Mouse (Mus musculus) kidney, embryonic 15.5 days (tissue): ENCODE results near the gene Cdk15. TPM values are rescaled to one million over a fixed set of nuclear protein-coding genes. Genes with fewer than 3 reads are reported as not detected.

ENCODE experiments used
- ATAC-seq: fragments of 200-750 bp; cut with Nextera tagmentation; replicated peaks from 2 replicates; pipeline ENCODE4 v1.8.0; 2017; ENCODE audit warnings: moderate TSS enrichment; ENCODE audit not compliant: low FRiP score
- H3K27ac ChIP-seq: fragments of 300-500 bp; sonication (generic); 2 replicates; pipeline ENCODE4 v1.5.1; 2015; ENCODE audit warnings: mild to moderate bottlenecking, inconsistent platforms
- H3K27me3 ChIP-seq: fragments of 300-500 bp; sonication (generic); 2 replicates; pipeline ENCODE4 v1.6.1; 2015; ENCODE audit warnings: inconsistent platforms
- H3K36me3 ChIP-seq: fragments of 300-500 bp; sonication (generic); 2 replicates; pipeline ENCODE4 v1.6.1; 2015; ENCODE audit warnings: inconsistent platforms
- H3K4me1 ChIP-seq: fragments of 300-500 bp; sonication (generic); 2 replicates; pipeline ENCODE4 v1.6.1; 2015; ENCODE audit warnings: inconsistent platforms
- H3K4me2 ChIP-seq: fragments of 300-500 bp; sonication (generic); 2 replicates; pipeline ENCODE4 v1.6.1; 2015; ENCODE audit warnings: moderate library complexity, mild to moderate bottlenecking, inconsistent platforms
- H3K4me3 ChIP-seq: fragments of 300-500 bp; sonication (generic); replicated peaks from 2 replicates; pipeline ENCODE4 v1.5.1; 2015; ENCODE audit warnings: mild to moderate bottlenecking, inconsistent platforms
- H3K9ac ChIP-seq: fragments of 300-500 bp; sonication (generic); 2 replicates; pipeline ENCODE4 v1.6.1; 2015; ENCODE audit warnings: mild to moderate bottlenecking, inconsistent platforms
- H3K9me3 ChIP-seq: fragments of 300-500 bp; sonication (generic); replicated peaks from 2 replicates; pipeline ENCODE4 v1.6.1; 2016; ENCODE audit warnings: inconsistent platforms
- WGBS: fragments of 180-500 bp; shearing (Covaris S2); methylation state at CpG from one replicate; pipeline ENCODE4 v1.1.7; 2015; ENCODE audit warnings: mixed read lengths; 5-methylcytosine and 5-hydroxymethylcytosine counted together
- polyA plus RNA-seq: library from polyadenylated mRNA; unstranded; fragments of >200 nt; fragmentation: Nextera tagmentation; extraction: Ambion mirVana; gene quantifications from 2 replicates; pipeline ENCODE4 v1.2.1, GENCODE M21; 2015

The Cdk15 gene
- polyA plus RNA-seq, 1 experiment from 2014 or later: 0.74 TPM

GRCm38 (mm10) chr1:59369320-59369685, 112.6 kb downstream of the Cdk15 start:
- H3K27ac ChIP-seq: peak overlapping the region; percentile 70
- H3K4me2 ChIP-seq: 0 out of 2 replicates have a peak overlapping the region, but pooled peaks have one; percentile 2
- no peak overlapping the region for H3K9ac ChIP-seq
- H3K4me3 ChIP-seq: no peak overlapping the region
- 62% methylated on average over 7 of the region's 7 CpGs for WGBS
- H3K36me3 ChIP-seq: no peaks in the 10 kb centered on the region
- ATAC-seq: no peak
- peaks cover 23% of the 10 kb centered on the region for H3K4me1 ChIP-seq
- H3K27me3 ChIP-seq: 0 out of 2 replicates have a peak, but pooled peaks cover 8% of the 10 kb centered on the region
- H3K9me3 ChIP-seq: no peaks in the 10 kb centered on the region

DNA sequence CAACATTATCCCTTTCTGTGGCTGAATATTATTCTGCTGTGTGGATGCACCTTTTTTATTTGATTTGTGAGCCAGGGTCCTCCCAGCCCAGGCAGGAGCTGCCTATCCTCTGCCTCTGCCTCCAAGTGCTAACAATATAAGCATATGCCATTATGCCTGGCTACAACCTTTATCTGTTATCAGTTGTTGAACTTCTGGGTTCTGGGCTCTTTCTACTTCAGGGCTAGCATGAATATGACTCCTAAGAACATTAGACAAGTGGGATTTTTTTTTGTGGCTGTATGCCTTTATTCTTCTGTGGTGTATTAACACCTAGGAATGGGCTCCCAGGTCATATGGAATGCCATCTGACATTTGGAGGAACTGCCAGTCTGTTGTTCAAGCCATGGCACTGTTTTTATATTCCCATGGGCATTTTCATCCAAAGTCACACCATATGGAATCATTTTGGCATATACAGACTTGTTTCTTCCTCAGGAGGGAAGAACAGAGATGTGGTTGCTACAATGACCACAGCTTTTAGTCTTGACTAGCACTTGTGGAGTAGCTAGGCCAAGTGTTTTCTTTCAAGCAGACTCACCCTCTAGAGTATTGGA, 113.7 kb downstream of the Cdk15 start:
- no peaks in the 10 kb centered on the region for H3K36me3 ChIP-seq
- H3K4me1 ChIP-seq: peaks cover 23% of the 10 kb centered on the region
- no peak overlapping the region for H3K27ac ChIP-seq
- no peak overlapping the region for H3K4me3 ChIP-seq
- H3K9me3 ChIP-seq: no peaks in the 10 kb centered on the region
- H3K4me2 ChIP-seq: no peak overlapping the region
- H3K9ac ChIP-seq: no peak overlapping the region
- 0 out of 2 replicates have a peak, but pooled peaks cover 8% of the 10 kb centered on the region for H3K27me3 ChIP-seq
- no peak for ATAC-seq

DNA sequence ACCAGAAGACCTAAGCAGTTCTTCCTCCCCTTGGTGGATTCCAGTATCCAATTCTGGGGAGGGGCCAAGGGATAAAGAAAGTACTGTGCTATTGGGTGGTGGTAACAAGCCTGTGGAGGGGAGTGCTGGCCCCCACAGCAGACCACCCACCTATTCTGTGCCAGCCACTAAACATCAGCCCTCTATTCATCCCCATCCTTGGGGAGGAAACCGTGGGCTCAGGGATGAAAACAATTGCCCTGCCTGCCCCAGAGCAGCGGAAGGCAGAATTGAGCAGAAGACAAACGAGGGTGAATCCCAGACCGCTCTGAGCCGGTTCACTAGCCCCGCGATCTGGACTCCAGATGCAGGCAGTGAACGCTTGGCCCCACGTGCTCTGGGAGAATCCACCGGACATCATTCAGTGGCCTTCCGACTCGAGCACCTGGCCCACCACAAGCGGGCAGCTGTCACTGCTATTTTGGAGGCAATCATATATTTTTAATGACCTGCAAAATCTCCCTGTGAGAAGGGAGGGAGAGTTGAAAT, 119.4 kb downstream of the Cdk15 start:
- peak overlapping the region; percentile 56 for H3K27ac ChIP-seq
- H3K27me3 ChIP-seq: peaks cover 5% of the 10 kb centered on the region; the same call in 1 of the 2 replicates
- no peaks in the 10 kb centered on the region for H3K36me3 ChIP-seq
- WGBS: 8% methylated on average over 13 of the region's 13 CpGs
- H3K4me3 ChIP-seq: no peak overlapping the region
- H3K9ac ChIP-seq: no peak overlapping the region
- H3K4me2 ChIP-seq: peak overlapping the region; percentile 28; the same call in 1 of the 2 replicates
- H3K9me3 ChIP-seq: no peaks in the 10 kb centered on the region
- peak; percentile 60 for ATAC-seq
- peaks cover 12% of the 10 kb centered on the region for H3K4me1 ChIP-seq

DNA sequence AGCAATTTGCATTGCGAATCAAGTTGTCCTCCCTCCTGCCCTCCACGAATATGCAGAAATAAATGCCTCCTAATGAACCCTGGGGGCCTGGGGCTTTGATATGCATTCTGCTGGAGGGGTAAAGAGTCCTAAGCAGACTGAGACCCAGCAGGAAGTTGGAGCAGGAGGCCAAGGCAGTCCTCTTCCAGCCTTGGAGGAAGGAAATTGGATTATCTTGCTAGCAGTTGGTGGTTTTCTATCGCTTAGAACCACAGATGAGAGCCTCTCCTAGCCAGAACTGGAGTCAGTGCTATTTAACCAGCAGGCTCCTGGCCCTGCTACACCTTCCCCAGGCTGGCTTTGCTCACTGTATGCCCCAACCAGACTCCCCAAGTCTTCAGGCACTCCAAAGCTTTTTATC, 119.9 kb downstream of the Cdk15 start:
- Histone ChIP-seq H3K36me3 (no peaks in the 10 kb centered on the region), H3K4me2 (0 out of 2 replicates have a peak overlapping the region, but pooled peaks have one; percentile 28), H3K4me3 (no peak overlapping the region), H3K4me1 (peaks cover 15% of the 10 kb centered on the region), H3K27ac (peak overlapping the region; percentile 56), H3K27me3 (peaks cover 5% of the 10 kb centered on the region; the same call in 1 of the 2 replicates), H3K9ac (no peak overlapping the region), H3K9me3 (no peaks in the 10 kb centered on the region)
- WGBS: 19% methylated on average over 3 of the region's 3 CpGs
- ATAC-seq: 0 out of 2 replicates have a peak, but pooled peaks have one; percentile 20

GRCm38 (mm10) chr1:59377312-59377711, 120.6 kb downstream of the Cdk15 start:
- Histone ChIP-seq H3K27me3 (peaks cover 5% of the 10 kb centered on the region; the same call in 1 of the 2 replicates), H3K4me3 (no peak overlapping the region), H3K27ac (no peak overlapping the region), H3K9ac (no peak overlapping the region), H3K36me3 (no peaks in the 10 kb centered on the region), H3K4me1 (peaks cover 15% of the 10 kb centered on the region), H3K9me3 (no peaks in the 10 kb centered on the region), H3K4me2 (no peak overlapping the region)
- WGBS: 81% methylated on average over 9 of the region's 9 CpGs
- no peak for ATAC-seq

GRCm38 (mm10) chr1:59380926-59381325, 124.2 kb downstream of the Cdk15 start:
- Histone ChIP-seq H3K36me3 (no peaks in the 10 kb centered on the region), H3K9ac (no peak overlapping the region), H3K27me3 (peaks cover 8% of the 10 kb centered on the region; the same call in 1 of the 2 replicates), H3K4me3 (no peak overlapping the region), H3K9me3 (no peaks in the 10 kb centered on the region), H3K4me1 (peaks cover 14% of the 10 kb centered on the region), H3K4me2 (no peak overlapping the region), H3K27ac (no peak overlapping the region)
- no peak for ATAC-seq
- 29% methylated on average over 10 of the region's 10 CpGs for WGBS

GRCm38 (mm10) chr1:59381483-59381882, 124.8 kb downstream of the Cdk15 start:
- no peak overlapping the region for H3K4me2 ChIP-seq
- H3K4me1 ChIP-seq: peaks cover 8% of the 10 kb centered on the region
- no peak overlapping the region for H3K27ac ChIP-seq
- no peaks in the 10 kb centered on the region for H3K36me3 ChIP-seq
- 85% methylated on average over 7 of the region's 7 CpGs for WGBS
- H3K9ac ChIP-seq: no peak overlapping the region
- H3K4me3 ChIP-seq: no peak overlapping the region
- no peaks in the 10 kb centered on the region for H3K9me3 ChIP-seq
- ATAC-seq: no peak
- peaks cover 10% of the 10 kb centered on the region; the same call in 1 of the 2 replicates for H3K27me3 ChIP-seq

DNA sequence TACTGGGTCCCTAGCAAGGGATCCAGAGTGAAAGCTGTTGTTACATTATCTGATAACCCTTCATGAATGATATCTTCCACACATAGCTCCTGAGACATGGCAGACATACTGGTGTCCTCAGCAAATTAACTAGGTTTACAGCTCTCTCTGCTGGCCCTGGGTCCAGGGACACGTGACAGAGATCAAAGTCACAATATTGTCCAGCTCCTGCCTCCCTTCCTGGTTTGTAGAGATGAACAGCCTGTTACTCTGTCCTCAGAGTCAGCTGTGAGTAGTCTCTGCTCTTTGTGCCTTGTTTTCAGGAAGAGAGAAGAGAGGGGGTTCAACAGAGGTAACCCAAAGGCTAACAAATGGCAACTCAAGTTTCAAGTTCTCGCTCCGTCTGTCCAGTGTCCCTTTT, 125.8 kb downstream of the Cdk15 start:
- no peaks in the 10 kb centered on the region for H3K9me3 ChIP-seq
- no peak for ATAC-seq
- no peak overlapping the region for H3K4me3 ChIP-seq
- H3K27ac ChIP-seq: no peak overlapping the region
- H3K4me2 ChIP-seq: no peak overlapping the region
- no peak overlapping the region for H3K9ac ChIP-seq
- H3K4me1 ChIP-seq: 0 out of 2 replicates have a peak, but pooled peaks cover 8% of the 10 kb centered on the region
- no peaks in the 10 kb centered on the region for H3K36me3 ChIP-seq
- 76% methylated on average over 3 of the region's 3 CpGs for WGBS
- 0 out of 2 replicates have a peak, but pooled peaks cover 7% of the 10 kb centered on the region for H3K27me3 ChIP-seq

DNA sequence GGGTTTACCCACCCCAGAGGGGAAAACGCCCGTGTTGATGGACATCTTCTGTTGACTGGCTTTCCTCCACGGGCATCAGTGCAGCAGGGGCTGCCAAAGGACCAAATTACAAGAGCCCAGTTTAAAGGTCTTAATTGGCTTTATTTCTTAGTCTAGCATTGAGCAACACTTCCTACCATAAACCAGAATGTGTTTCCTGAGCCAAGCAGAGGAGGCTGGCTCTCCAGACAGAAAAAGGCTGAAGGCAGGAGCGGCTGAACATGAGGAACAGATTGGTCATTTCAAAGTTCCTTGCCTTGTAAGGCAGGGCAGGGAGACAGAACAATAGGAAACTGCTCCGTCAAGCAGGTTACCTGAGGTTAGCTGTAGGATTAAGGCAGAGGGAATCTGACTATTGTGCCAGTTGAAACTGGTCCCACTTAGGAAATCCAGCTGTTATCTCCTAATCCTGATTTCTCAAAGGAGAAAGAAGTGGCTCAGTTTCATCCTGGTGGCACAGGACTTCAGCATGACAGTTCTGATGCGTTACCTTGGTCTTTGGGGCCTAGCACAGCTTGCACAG, 126.4 kb downstream of the Cdk15 start:
- H3K9me3 ChIP-seq: no peaks in the 10 kb centered on the region
- H3K36me3 ChIP-seq: no peaks in the 10 kb centered on the region
- no peak overlapping the region for H3K4me2 ChIP-seq
- H3K27ac ChIP-seq: no peak overlapping the region
- peaks cover 13% of the 10 kb centered on the region for H3K4me1 ChIP-seq
- no peak overlapping the region for H3K9ac ChIP-seq
- no peak overlapping the region for H3K4me3 ChIP-seq
- H3K27me3 ChIP-seq: 0 out of 2 replicates have a peak, but pooled peaks cover 7% of the 10 kb centered on the region
- 69% methylated on average over 6 of the region's 6 CpGs for WGBS
- no peak for ATAC-seq

GRCm38 (mm10) chr1:59384400-59384799, 127.7 kb downstream of the Cdk15 start:
- 92% methylated on average over 3 of the region's 3 CpGs for WGBS
- H3K4me2 ChIP-seq: no peak overlapping the region

DNA sequence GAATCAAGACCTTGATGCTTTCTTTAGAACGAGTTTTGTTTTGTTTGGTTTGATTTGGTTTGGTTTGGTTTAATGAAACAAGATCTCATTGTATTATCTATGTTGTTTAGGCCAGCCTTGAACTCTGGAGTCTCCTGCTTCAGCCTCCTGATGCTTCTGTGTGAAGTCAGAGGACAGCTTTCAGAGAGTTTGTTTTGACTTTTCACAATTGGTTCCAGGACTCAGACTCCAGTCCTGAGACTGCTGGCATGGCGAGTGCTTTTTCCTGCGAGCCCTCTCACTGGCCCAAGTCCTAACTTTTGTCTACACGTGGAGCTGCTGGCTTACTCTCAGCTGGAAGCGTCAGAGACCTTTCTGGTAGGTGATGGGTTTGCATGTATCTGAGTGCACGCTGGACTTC, 128.9 kb downstream of the Cdk15 start:
- peaks cover 14% of the 10 kb centered on the region; the same call in 1 of the 2 replicates for H3K27me3 ChIP-seq
- no peaks in the 10 kb centered on the region for H3K36me3 ChIP-seq
- no peak overlapping the region for H3K4me3 ChIP-seq
- no peak overlapping the region for H3K9ac ChIP-seq
- no peak overlapping the region for H3K4me2 ChIP-seq
- peaks cover 20% of the 10 kb centered on the region for H3K4me1 ChIP-seq
- ATAC-seq: no peak
- no peak overlapping the region for H3K27ac ChIP-seq
- WGBS: 87% methylated on average over 6 of the region's 6 CpGs
- H3K9me3 ChIP-seq: no peaks in the 10 kb centered on the region

More at GRCm38 (mm10) chr1:59384400-59384799, 127.7 kb downstream of the Cdk15 start:
- Histone ChIP-seq H3K36me3 (no peaks in the 10 kb centered on the region), H3K27me3 (0 out of 2 replicates have a peak, but pooled peaks cover 7% of the 10 kb centered on the region), H3K4me1 (peaks cover 20% of the 10 kb centered on the region), H3K4me3 (no peak overlapping the region), H3K9ac (no peak overlapping the region), H3K9me3 (no peaks in the 10 kb centered on the region), H3K27ac (no peak overlapping the region)
- no peak for ATAC-seq

DNA sequence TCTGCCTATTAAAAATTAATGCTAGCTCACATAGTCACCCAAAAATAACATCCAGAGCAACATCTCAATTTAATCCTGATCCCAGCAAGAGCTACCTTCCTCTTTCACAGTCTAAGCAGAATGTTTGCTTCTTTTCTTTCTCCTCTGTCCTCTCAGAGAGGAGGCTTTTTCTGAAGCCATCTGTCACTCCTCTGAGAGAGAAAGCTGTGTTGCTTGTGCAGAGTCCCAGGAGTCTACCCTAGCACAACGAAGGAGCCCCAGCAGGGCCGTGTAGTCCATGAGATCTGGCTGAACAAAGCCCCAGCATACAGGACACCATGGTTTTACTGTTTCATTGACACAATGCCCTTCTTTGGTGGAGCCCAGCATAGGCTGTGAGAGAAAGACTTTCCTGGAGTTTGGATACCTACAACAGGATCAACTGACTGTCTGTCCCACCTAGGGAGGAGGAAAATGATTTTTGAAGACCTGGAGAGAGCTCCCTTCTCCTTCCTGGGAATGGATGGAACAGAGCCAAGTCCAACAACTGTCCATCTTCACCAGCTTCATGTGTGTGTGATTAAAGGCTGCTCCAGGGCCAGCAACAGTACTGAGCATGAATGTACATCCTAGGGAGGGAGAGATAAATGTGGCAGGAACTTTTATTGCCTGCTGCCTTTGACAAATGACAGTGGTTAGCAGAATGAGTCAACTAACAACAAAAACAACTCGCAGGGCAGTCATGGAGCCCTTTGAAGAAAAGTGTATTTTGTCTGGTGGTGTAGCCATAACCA, 131.0 kb downstream of the Cdk15 start:
- Histone ChIP-seq H3K9me3 (no peaks in the 10 kb centered on the region), H3K4me1 (peaks cover 16% of the 10 kb centered on the region), H3K4me3 (no peak overlapping the region), H3K9ac (no peak overlapping the region), H3K27me3 (peaks cover 23% of the 10 kb centered on the region; the same call in 1 of the 2 replicates), H3K4me2 (no peak overlapping the region), H3K36me3 (no peaks in the 10 kb centered on the region), H3K27ac (peak overlapping the region; percentile 59)
- peak; percentile 60; the same call in 1 of the 2 replicates for ATAC-seq
- WGBS: 19% methylated on average over 3 of the region's 3 CpGs
